Mouse (Mus musculus) forebrain, postnatal 0 days (tissue): ENCODE data around the gene Thap8. TPM values are rescaled to one million over a fixed set of nuclear protein-coding genes. Genes with fewer than 3 reads are reported as not detected.

Experiments used
- ATAC-seq: fragments of 200-750 bp; cut with Nextera tagmentation; 2 replicates; pipeline ENCODE4 v1.8.0; 2017; ENCODE audit warnings: mild to moderate bottlenecking, moderate library complexity
- DNase-seq: peaks from one replicate; pipeline ENCODE4 v3.0.0-alpha.2; 2015
- H3K27ac ChIP-seq: fragments of 300-500 bp; sonication (generic); 2 replicates; pipeline ENCODE4 v1.5.1; 2014; ENCODE audit warnings: low read depth, mild to moderate bottlenecking, antibody characterized with exemption, low read length, moderate library complexity, mixed read lengths
- H3K27me3 ChIP-seq: fragments of 300-500 bp; sonication (generic); 2 replicates; pipeline ENCODE4 v1.6.1; 2014; ENCODE audit warnings: mild to moderate bottlenecking, low read length, mixed read lengths; ENCODE audit not compliant: insufficient read depth
- H3K36me3 ChIP-seq: fragments of 300-500 bp; sonication (generic); 2 replicates; pipeline ENCODE4 v1.6.1; 2014; ENCODE audit warnings: mild to moderate bottlenecking, moderate library complexity; ENCODE audit not compliant: insufficient read depth
- H3K4me1 ChIP-seq: fragments of 300-500 bp; sonication (generic); 2 replicates; pipeline ENCODE4 v1.6.1; 2014; ENCODE audit warnings: antibody characterized with exemption; ENCODE audit not compliant: insufficient read depth
- H3K4me2 ChIP-seq: fragments of 300-500 bp; sonication (generic); 2 replicates; pipeline ENCODE4 v1.6.1; 2014; ENCODE audit warnings: low read depth, mild to moderate bottlenecking, moderate library complexity
- H3K4me3 ChIP-seq: fragments of 300-500 bp; sonication (generic); 2 replicates; pipeline ENCODE4 v1.5.1; 2014; ENCODE audit warnings: low read depth, low read length, mixed read lengths
- H3K9ac ChIP-seq: fragments of 300-500 bp; sonication (generic); 2 replicates; pipeline ENCODE4 v1.6.1; 2014; ENCODE audit warnings: mild to moderate bottlenecking
- H3K9me3 ChIP-seq: fragments of 300-500 bp; sonication (generic); 2 replicates; pipeline ENCODE4 v1.6.1; 2016; ENCODE audit warnings: low read length
- CTCF ChIP-seq: sonication (generic); IDR thresholded peaks from 2 replicates; pipeline ENCODE4 v1.5.1; 2016; ENCODE audit warnings: antibody characterized with exemption, control low read depth, low read depth
- WGBS: fragments of 180-500 bp; shearing (Covaris S2); extraction: QIAGEN DNeasy Blood & Tissue Kit; methylation state at CpG from one replicate; pipeline ENCODE4 v1.1.7; 2014; 5-methylcytosine and 5-hydroxymethylcytosine counted together
- polyA plus RNA-seq: library from polyadenylated mRNA; unstranded; fragments of >200 nt; fragmentation: Nextera tagmentation; extraction: Ambion mirVana; gene quantifications from 2 replicates; pipeline ENCODE4 v1.2.1, GENCODE M21; 2015
- total RNA-seq: library from RNA; depleted of rRNA; stranded (reverse); fragments of >200 nt; gene quantifications from 2 replicates; pipeline ENCODE4 v1.2.3, GENCODE M21; 2014; rRNA removed

Gene Thap8
- total RNA-seq (0.52 TPM in 1 of 2 replicates, not detected in the other), polyA plus RNA-seq (0.45 TPM in 2 replicates)

- no peak for TF ChIP-seq CTCF
- Histone ChIP-seq H3K27ac (peak within 1 kb of the TSS; percentile 99), H3K4me2 (peak within 1 kb of the TSS; percentile 86), H3K4me3 (peak within 1 kb of the TSS; percentile 69), H3K9ac (peak within 1 kb of the TSS; percentile 65), H3K36me3 (no peaks in the 10 kb centered on the region), H3K4me1 (0 out of 2 replicates have a peak, but pooled peaks cover 4% of the 10 kb centered on the region), H3K9me3 (no peaks in the 10 kb centered on the region), H3K27me3 (no peaks in the 10 kb centered on the region)
- DNase-seq (peak; percentile 97), ATAC-seq (peak; percentile 97)
- WGBS, result under 1% methylated on average over 49 of the region's 49 CpGs
Measured at GRCm38 (mm10) chr7:30279951-30280669, at the start of gene Thap8, which contains the start of gene Wdr62. TSS of gene Thap8 (plus strand) at chr7:30280094. TSS of gene Wdr62 (minus strand) at chr7:30280419.

- Histone ChIP-seq H3K9me3 (no peaks in the 10 kb centered on the region), H3K9ac (peak overlapping the region; percentile 67), H3K4me2 (peak overlapping the region; percentile 64), H3K4me1 (0 out of 2 replicates have a peak, but pooled peaks cover 5% of the 10 kb centered on the region), H3K36me3 (peaks cover 36% of the 10 kb centered on the region), H3K4me3 (peak overlapping the region; percentile 69), H3K27ac (peak overlapping the region; percentile 97), H3K27me3 (no peaks in the 10 kb centered on the region)
- no peak; the same call in 1 of the 2 replicates for ATAC-seq
- 0% methylated on average over 16 of the region's 16 CpGs for WGBS
- no peak for DNase-seq
- no peak for TF ChIP-seq CTCF
Measured at GRCm38 (mm10) chr7:30231328-30231668, 48.6 kb upstream of the Thap8 start.

- peak; percentile 99 for DNase-seq
- peak within 1 kb of the TSS; percentile 69 for H3K4me3 ChIP-seq
- 1% methylated on average over 67 of the region's 67 CpGs for WGBS
- peak within 1 kb of the TSS; percentile 97 for H3K27ac ChIP-seq
- no peak; the same call in 1 of the 2 replicates for TF ChIP-seq CTCF
- H3K27me3 ChIP-seq, result no peaks in the 10 kb centered on the region
- H3K4me1 ChIP-seq, result 0 out of 2 replicates have a peak, but pooled peaks cover 5% of the 10 kb centered on the region
- peaks cover 30% of the 10 kb centered on the region for H3K36me3 ChIP-seq
- peak within 1 kb of the TSS; percentile 64 for H3K4me2 ChIP-seq
- peak within 1 kb of the TSS; percentile 67 for H3K9ac ChIP-seq
- ATAC-seq, result peak; percentile 97
- H3K9me3 ChIP-seq, result no peaks in the 10 kb centered on the region
Measured at GRCm38 (mm10) chr7:30231669-30232454, 48.0 kb upstream of the Thap8 start, which contains the start of the genes Polr2i and Tbcb. TSS of gene Polr2i (plus strand) at chr7:30231948. TSS of gene Tbcb (minus strand) at chr7:30232272.

DNA sequence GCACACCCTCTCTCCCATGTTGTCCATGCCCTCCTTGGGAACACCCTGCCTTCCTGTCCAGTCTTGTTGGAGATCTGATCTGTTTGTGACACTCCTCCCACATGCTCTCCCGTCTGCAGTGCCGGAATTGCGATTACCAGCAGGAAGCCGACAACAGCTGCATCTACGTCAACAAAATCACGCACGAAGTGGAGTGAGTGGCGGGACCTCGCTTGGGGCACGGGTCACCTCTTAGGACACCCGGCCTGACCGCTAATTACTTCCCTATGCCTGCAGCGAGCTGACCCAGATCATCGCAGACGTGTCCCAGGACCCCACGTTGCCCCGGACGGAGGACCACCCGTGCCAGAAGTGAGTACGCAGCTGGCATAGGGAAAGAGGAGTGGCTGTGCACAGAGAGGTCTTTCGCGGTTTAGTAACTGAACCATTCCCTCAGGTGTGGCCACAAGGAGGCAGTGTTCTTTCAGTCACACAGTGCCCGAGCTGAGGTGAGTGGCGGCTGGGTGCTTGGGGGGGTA lies 47.2 kb upstream of the Thap8 start:
- H3K4me2 ChIP-seq, result peak overlapping the region; percentile 64
- peak overlapping the region; percentile 67 for H3K9ac ChIP-seq
- H3K27me3 ChIP-seq, result no peaks in the 10 kb centered on the region
- no peak for ATAC-seq
- 0 out of 2 replicates have a peak, but pooled peaks cover 5% of the 10 kb centered on the region for H3K4me1 ChIP-seq
- 5% methylated on average over 24 of the region's 24 CpGs for WGBS
- H3K9me3 ChIP-seq, result no peaks in the 10 kb centered on the region
- peak; percentile 35 for DNase-seq
- H3K27ac ChIP-seq, result peak overlapping the region; percentile 97
- peaks cover 22% of the 10 kb centered on the region for H3K36me3 ChIP-seq
- peak; percentile 61 for TF ChIP-seq CTCF
- peak overlapping the region; percentile 69 for H3K4me3 ChIP-seq

DNA sequence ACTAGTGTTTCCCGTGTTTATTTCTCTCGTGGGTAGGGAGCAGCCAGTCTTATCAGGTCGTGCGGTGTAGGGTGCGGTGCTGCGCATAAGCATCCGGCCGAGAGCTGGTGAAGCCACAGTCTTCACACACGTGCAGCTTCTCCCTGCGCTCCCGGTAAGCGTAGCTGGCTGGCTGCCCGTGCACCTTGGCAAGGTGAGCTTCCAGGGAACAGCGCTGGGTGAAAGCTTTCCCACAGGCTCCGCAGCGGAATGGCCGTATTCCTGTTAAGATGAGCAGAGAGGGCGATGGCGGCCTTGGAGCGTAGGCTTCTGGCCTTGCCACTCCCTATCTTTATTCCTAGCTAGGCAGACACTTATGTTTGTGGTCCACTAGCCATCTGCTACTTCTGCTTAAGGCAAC lies 46.5 kb upstream of the Thap8 start:
- Histone ChIP-seq H3K9me3 (no peaks in the 10 kb centered on the region), H3K4me3 (no peak overlapping the region), H3K9ac (no peak overlapping the region), H3K27me3 (no peaks in the 10 kb centered on the region), H3K27ac (no peak overlapping the region), H3K4me2 (no peak overlapping the region), H3K36me3 (peaks cover 18% of the 10 kb centered on the region), H3K4me1 (0 out of 2 replicates have a peak, but pooled peaks cover 5% of the 10 kb centered on the region)
- ATAC-seq (no peak), DNase-seq (no peak)
- WGBS, result 91% methylated on average over 20 of the region's 20 CpGs
- TF ChIP-seq CTCF, result no peak

DNA sequence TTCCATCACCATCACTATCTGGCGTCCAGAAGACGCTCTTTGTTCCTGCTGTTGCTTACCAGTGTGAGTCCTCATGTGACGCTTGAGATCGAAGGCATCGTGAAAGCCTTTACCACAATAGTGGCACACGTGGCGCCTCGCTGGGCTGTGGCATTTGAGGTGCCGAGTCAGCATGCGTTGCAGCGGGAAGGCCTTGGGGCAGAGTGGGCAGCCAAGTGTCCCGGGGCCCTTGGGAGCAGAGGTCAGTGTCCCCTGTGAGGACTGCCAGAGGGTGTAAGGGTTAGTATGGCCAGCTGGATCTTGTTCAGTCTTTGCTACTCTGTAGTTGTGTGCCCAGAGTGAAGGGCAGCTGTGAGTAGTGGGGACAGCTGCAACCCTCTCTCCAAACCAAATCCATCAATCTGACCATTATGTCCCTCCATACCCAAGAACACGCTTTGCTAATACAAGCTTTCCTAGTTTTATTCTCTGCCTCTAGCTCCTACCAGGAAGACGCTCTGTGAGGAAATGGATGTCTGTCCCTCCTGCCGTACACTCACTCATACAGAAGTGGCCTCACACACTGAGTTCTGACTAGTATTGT lies 45.5 kb upstream of the Thap8 start:
- no peak overlapping the region for H3K4me2 ChIP-seq
- 94% methylated on average over 15 of the region's 15 CpGs for whole genome bisulfite sequencing
- peaks cover 18% of the 10 kb centered on the region for H3K36me3 ChIP-seq
- DNase-seq (no peak), ATAC-seq (no peak)
- H3K4me3 ChIP-seq, result no peak overlapping the region
- H3K9ac ChIP-seq, result no peak overlapping the region
- no peaks in the 10 kb centered on the region for H3K9me3 ChIP-seq
- no peak for TF ChIP-seq CTCF
- H3K27me3 ChIP-seq, result no peaks in the 10 kb centered on the region
- 0 out of 2 replicates have a peak, but pooled peaks cover 5% of the 10 kb centered on the region for H3K4me1 ChIP-seq
- H3K27ac ChIP-seq, result no peak overlapping the region
